Mouse (Mus musculus) cerebral cortex, adult 2 months (tissue): ENCODE data around the gene Atxn7l2.

ENCODE experiments used
- WGBS: fragments of 180-500 bp; shearing (Covaris S2); methylation state at CpG from one replicate; pipeline ENCODE4 v1.1.7; 2018; 5-methylcytosine and 5-hydroxymethylcytosine counted together

The Atxn7l2 gene

GRCm38 (mm10) chr3:108210771-108211139 lies at the start of gene Atxn7l2:
Gene Atxn7l2 (minus strand): TSS chr3:108210934.
- WGBS, result under 1% methylated on average over 14 of the region's 14 CpGs

- WGBS, result 41% methylated on average over 3 of the region's 3 CpGs
These were observed 48.6 kb upstream of the Atxn7l2 start for GRCm38 (mm10) chr3:108259319-108259718.

- WGBS, result 58% methylated on average over 3 of the region's 3 CpGs
These were observed 47.2 kb upstream of the Atxn7l2 start for GRCm38 (mm10) chr3:108257831-108258500.

- under 1% methylated on average over 78 of the region's 79 CpGs for WGBS
These were observed 46.2 kb upstream of the Atxn7l2 start, which contains the start of gene Psma5 for GRCm38 (mm10) chr3:108256719-108257637. Gene Psma5 (plus strand): TSS chr3:108256926.

GRCm38 (mm10) chr3:108246857-108247256 lies 36.1 kb upstream of the Atxn7l2 start:
- 60% methylated on average over 2 of the region's 2 CpGs for WGBS

- WGBS, result 49% methylated on average over 3 of the region's 3 CpGs
These were observed 30.6 kb upstream of the Atxn7l2 start for GRCm38 (mm10) chr3:108241243-108241839.

- WGBS, result 88% methylated on average over 4 of the region's 4 CpGs
These were observed 26.9 kb upstream of the Atxn7l2 start for GRCm38 (mm10) chr3:108237474-108238102.

GRCm38 (mm10) chr3:108231646-108232045 lies 20.9 kb upstream of the Atxn7l2 start:
- 84% methylated on average over 4 of the region's 4 CpGs for WGBS

- 79% methylated on average over 2 of the region's 2 CpGs for WGBS
These were observed 16.8 kb upstream of the Atxn7l2 start for GRCm38 (mm10) chr3:108227521-108227920.

GRCm38 (mm10) chr3:108226558-108227350 lies 16.0 kb upstream of the Atxn7l2 start, which contains the start of gene Sypl2:
Gene Sypl2 (minus strand): TSS chr3:108226648.
- 9% methylated on average over 44 of the region's 44 CpGs for WGBS

GRCm38 (mm10) chr3:108225711-108226557 lies 15.2 kb upstream of the Atxn7l2 start:
- 9% methylated on average over 63 of the region's 67 CpGs for WGBS

GRCm38 (mm10) chr3:108220661-108221060 lies 9.9 kb upstream of the Atxn7l2 start:
- 83% methylated on average over 3 of the region's 3 CpGs for WGBS

- 45% methylated on average over 5 of the region's 5 CpGs for WGBS
These were observed 4.0 kb upstream of the Atxn7l2 start for GRCm38 (mm10) chr3:108214734-108215133.

GRCm38 (mm10) chr3:108212406-108212805 lies 1.7 kb upstream of the Atxn7l2 start:
- WGBS, result 79% methylated on average over 8 of the region's 8 CpGs

- 32% methylated on average over 6 of the region's 6 CpGs for WGBS
These were observed 1.1 kb upstream of the Atxn7l2 start for GRCm38 (mm10) chr3:108211845-108212244.

- under 1% methylated on average over 72 of the region's 72 CpGs for WGBS
These were observed 576 bp downstream of the Atxn7l2 start for GRCm38 (mm10) chr3:108209946-108210770.

GRCm38 (mm10) chr3:108209536-108209935 lies 1.2 kb downstream of the Atxn7l2 start:
- 10% methylated on average over 8 of the region's 8 CpGs for WGBS

- WGBS, result 69% methylated on average over 3 of the region's 3 CpGs
These were observed 1.7 kb downstream of the Atxn7l2 start for GRCm38 (mm10) chr3:108209001-108209400.

GRCm38 (mm10) chr3:108206731-108207375 lies 3.9 kb downstream of the Atxn7l2 start:
- WGBS, result 69% methylated on average over 15 of the region's 15 CpGs
